Mouse (Mus musculus) intestine, embryonic 16.5 days (tissue): ENCODE data around the gene Mavs. TPM values are rescaled to one million over a fixed set of nuclear protein-coding genes. Genes with fewer than 3 reads are reported as not detected.

Experiments used
- ATAC-seq: fragments of 200-750 bp; cut with Nextera tagmentation; 2 replicates; pipeline ENCODE4 v1.8.0; 2017; ENCODE audit warnings: moderate TSS enrichment, moderate library complexity
- H3K27ac ChIP-seq: fragments of 300-500 bp; sonication (generic); 2 replicates; pipeline ENCODE4 v1.5.1; 2014; ENCODE audit warnings: mild to moderate bottlenecking, low read length
- H3K27me3 ChIP-seq: fragments of 300-500 bp; sonication (generic); replicated peaks from 2 replicates; pipeline ENCODE4 v1.6.1; 2014; ENCODE audit warnings: low read length, control low read depth, mixed read lengths; ENCODE audit not compliant: control insufficient read depth, insufficient read depth
- H3K36me3 ChIP-seq: fragments of 300-500 bp; sonication (generic); 2 replicates; pipeline ENCODE4 v1.6.1; 2014; ENCODE audit warnings: low read length, control low read depth; ENCODE audit not compliant: control insufficient read depth, insufficient read depth
- H3K4me1 ChIP-seq: fragments of 300-500 bp; sonication (generic); 2 replicates; pipeline ENCODE4 v1.6.1; 2014; ENCODE audit warnings: low read length, control low read depth, mixed read lengths; ENCODE audit not compliant: control insufficient read depth, insufficient read depth
- H3K4me2 ChIP-seq: fragments of 300-500 bp; sonication (generic); 2 replicates; pipeline ENCODE4 v1.6.1; 2014; ENCODE audit warnings: low read depth, low read length, control low read depth
- H3K4me3 ChIP-seq: fragments of 300-500 bp; sonication (generic); 2 replicates; pipeline ENCODE4 v1.5.1; 2014; ENCODE audit warnings: mild to moderate bottlenecking, low read length
- H3K9ac ChIP-seq: fragments of 300-500 bp; sonication (generic); 2 replicates; pipeline ENCODE4 v1.6.1; 2014; ENCODE audit warnings: low read depth, low read length
- H3K9me3 ChIP-seq: fragments of 300-500 bp; sonication (generic); 2 replicates; pipeline ENCODE4 v1.6.1; 2016; ENCODE audit warnings: low read length, control low read depth; ENCODE audit not compliant: control insufficient read depth
- WGBS: fragments of 180-500 bp; shearing (Covaris S2); extraction: QIAGEN DNeasy Blood & Tissue Kit; methylation state at CpG from one replicate; pipeline ENCODE4 v1.1.7; 2014; 5-methylcytosine and 5-hydroxymethylcytosine counted together
- polyA plus RNA-seq: library from polyadenylated mRNA; unstranded; fragments of >200 nt; fragmentation: Nextera tagmentation; extraction: Ambion mirVana; gene quantifications from 2 replicates; pipeline ENCODE4 v1.2.1, GENCODE M21; 2015

The Mavs gene
- polyA plus RNA-seq, 1 experiment from 2014 or later = 31.9 TPM

DNA sequence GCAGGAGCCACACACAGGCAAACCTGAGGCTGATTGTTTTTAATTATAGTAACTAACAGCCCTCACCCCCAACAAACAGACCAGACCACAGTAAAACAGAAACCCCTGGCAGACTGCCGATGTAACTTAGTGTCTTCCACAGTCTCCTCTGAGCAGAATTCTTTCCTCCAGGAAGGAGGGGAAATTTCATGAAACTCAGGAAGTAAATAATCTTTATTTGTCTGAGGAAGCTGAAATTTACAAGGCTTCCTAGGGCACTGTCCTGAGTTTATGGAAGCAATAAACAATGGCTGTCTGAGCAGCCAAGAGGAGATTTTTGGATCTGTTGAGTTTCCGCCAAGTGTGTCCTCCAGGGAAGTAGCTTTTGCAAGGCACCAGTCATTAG is 20.5 kb downstream of the Mavs start:
- Histone ChIP-seq H3K9me3 (no peaks in the 10 kb centered on the region), H3K9ac (no peak overlapping the region), H3K27ac (peak overlapping the region; percentile 76), H3K36me3 (no peaks in the 10 kb centered on the region; the same call in 1 of the 2 replicates), H3K4me2 (no peak overlapping the region; the same call in 1 of the 2 replicates), H3K4me3 (no peak overlapping the region), H3K27me3 (no peaks in the 10 kb centered on the region), H3K4me1 (peaks cover 9% of the 10 kb centered on the region)
- WGBS = 46% methylated on average over 2 of the region's 2 CpGs
- peak; percentile 54 for ATAC-seq

DNA sequence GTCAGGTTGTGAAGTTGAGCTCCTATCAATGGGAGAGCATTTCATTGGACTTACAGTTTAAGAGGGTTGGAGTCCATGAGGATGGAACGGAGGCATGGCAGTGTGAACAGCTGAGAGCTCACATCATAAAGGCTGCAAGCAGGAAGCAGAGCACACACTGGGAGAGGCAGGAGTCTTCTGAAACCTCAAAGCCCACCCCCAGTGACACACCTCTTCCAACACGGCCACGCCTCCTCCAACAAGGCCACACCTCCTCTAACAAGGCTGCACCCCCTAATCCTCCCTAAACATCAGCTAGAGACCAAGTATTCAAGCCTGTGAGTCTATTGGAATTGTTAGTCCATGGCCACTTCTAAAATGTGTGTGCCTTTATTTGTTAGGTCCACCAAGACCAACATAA is 21.9 kb downstream of the Mavs start:
- 71% methylated on average over 3 of the region's 3 CpGs for WGBS
- ATAC-seq = no peak
- Histone ChIP-seq H3K4me2 (no peak overlapping the region), H3K36me3 (no peaks in the 10 kb centered on the region), H3K4me1 (peaks cover 14% of the 10 kb centered on the region), H3K27me3 (no peaks in the 10 kb centered on the region), H3K9ac (no peak overlapping the region), H3K4me3 (no peak overlapping the region), H3K27ac (no peak overlapping the region), H3K9me3 (no peaks in the 10 kb centered on the region)

DNA sequence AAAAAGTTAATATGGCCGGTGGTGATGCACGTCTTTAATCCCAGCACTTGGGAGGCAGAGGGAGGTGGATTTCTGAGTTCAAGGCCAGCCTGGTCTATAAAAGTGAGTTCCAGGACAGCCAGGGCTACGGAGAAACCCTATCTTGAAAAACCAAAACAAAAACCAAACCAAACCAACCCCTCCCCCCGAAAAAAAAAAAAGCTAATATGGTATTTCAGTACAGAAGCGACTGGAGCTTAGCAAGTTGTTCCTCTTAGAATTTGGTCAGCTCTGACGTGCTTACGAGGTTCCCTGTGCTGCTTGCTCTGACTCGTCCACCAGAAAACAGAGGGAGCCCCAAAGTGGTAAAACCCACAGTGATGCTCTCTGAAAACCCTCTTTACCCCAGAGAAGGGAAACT is 24.8 kb downstream of the Mavs start:
- no peak for ATAC-seq
- Histone ChIP-seq H3K9ac (no peak overlapping the region), H3K36me3 (no peaks in the 10 kb centered on the region), H3K27me3 (no peaks in the 10 kb centered on the region), H3K4me1 (peaks cover 20% of the 10 kb centered on the region), H3K4me3 (no peak overlapping the region), H3K4me2 (no peak overlapping the region), H3K9me3 (no peaks in the 10 kb centered on the region), H3K27ac (no peak overlapping the region)
- WGBS = 77% methylated on average over 8 of the region's 8 CpGs

- no peaks in the 10 kb centered on the region for H3K36me3 ChIP-seq
- H3K27me3 ChIP-seq = no peaks in the 10 kb centered on the region
- peaks cover 30% of the 10 kb centered on the region for H3K4me1 ChIP-seq
- peak overlapping the region; percentile 13 for H3K4me2 ChIP-seq
- WGBS = 34% methylated on average over 9 of the region's 9 CpGs
- no peak overlapping the region for H3K4me3 ChIP-seq
- H3K9me3 ChIP-seq = no peaks in the 10 kb centered on the region
- peak overlapping the region; percentile 99; the same call in 1 of the 2 replicates for H3K27ac ChIP-seq
- ATAC-seq = 0 out of 2 replicates have a peak, but pooled peaks have one; percentile 2
- H3K9ac ChIP-seq = no peak overlapping the region
These were observed 26.9 kb downstream of the Mavs start for GRCm38 (mm10) chr2:131260544-131261307.

DNA sequence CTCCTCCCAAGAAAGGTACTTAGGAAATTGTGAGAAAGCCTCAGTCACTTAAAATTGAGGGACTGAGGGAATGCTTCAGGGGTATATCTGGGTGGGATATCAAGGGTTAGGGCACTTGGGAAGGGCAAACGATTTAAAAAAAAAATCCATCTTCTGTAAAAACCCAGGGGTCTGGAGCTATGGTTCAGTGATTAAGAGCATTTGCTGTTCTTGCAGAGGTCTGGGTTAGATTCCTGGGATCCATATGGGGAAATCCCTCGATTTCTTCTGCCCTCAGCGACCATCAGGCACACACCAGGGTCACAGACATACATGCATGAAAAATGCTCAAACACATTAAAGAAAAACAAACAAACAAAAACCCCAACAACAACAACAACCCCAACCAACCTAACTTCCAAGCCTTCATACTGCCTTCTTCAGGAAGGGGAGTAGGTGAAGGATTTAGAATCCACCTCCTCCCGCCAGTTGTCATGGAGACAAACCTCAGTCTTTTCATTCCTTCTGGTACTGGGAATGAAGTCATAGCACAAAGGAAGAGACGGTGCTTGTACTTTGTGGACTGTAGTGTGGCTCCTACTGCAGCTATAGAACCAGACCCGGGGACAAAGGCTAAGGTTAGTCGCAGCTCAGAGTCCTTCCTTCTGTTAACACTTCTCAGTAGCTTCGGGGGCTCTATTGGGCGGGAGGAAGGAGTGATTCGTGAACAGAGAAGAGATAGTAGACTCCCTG is 27.8 kb downstream of the Mavs start:
- H3K27ac ChIP-seq = peak overlapping the region; percentile 99
- 5% methylated on average over 10 of the region's 10 CpGs for WGBS
- H3K9ac ChIP-seq = peak overlapping the region; percentile 95
- H3K27me3 ChIP-seq = no peaks in the 10 kb centered on the region
- no peaks in the 10 kb centered on the region for H3K36me3 ChIP-seq
- H3K4me1 ChIP-seq = peaks cover 30% of the 10 kb centered on the region
- H3K4me2 ChIP-seq = peak overlapping the region; percentile 67
- H3K9me3 ChIP-seq = no peaks in the 10 kb centered on the region
- H3K4me3 ChIP-seq = peak overlapping the region; percentile 88
- peak; percentile 77 for ATAC-seq

DNA sequence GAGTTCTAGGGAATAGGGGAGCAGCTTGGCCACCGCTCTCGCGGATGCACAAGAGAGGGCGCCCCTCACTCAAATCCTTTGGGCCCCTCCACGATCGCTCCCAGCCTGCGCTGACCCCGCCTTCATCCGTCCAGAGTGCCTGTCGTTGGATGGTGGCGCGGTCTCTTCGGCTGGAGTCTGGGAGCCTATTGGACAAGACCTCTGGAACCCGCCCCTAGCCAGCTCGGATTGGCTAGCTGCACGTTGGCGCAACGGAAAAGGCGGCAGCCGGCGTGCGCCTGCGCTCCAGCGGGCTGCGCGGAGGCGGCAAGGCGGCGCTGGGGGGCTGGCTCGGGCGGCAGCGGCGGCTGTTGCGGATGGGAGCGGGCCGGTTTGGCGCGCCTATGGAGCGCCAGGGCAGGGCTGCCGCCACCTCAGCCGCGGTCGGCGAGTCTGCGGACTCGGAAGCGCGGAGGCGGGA is 28.4 kb downstream of the Mavs start, which contains the start of gene Pank2:
Gene Pank2 (plus strand): TSS at position 283 of the 460 bp plus-strand sequence.
- Histone ChIP-seq H3K9me3 (no peaks in the 10 kb centered on the region), H3K4me1 (peaks cover 30% of the 10 kb centered on the region), H3K27ac (peak within 1 kb of the TSS; percentile 99), H3K4me3 (peak within 1 kb of the TSS; percentile 88), H3K9ac (peak within 1 kb of the TSS; percentile 95), H3K27me3 (no peaks in the 10 kb centered on the region), H3K36me3 (no peaks in the 10 kb centered on the region), H3K4me2 (peak within 1 kb of the TSS; percentile 67)
- ATAC-seq = peak; percentile 99
- WGBS = under 1% methylated on average over 49 of the region's 49 CpGs

- peaks cover 30% of the 10 kb centered on the region for H3K4me1 ChIP-seq
- H3K9ac ChIP-seq = peak overlapping the region; percentile 95
- H3K36me3 ChIP-seq = no peaks in the 10 kb centered on the region
- H3K4me2 ChIP-seq = peak overlapping the region; percentile 67
- H3K27ac ChIP-seq = peak overlapping the region; percentile 99
- peak overlapping the region; percentile 88 for H3K4me3 ChIP-seq
- WGBS = under 1% methylated on average over 59 of the region's 59 CpGs
- ATAC-seq = peak; percentile 84
- H3K9me3 ChIP-seq = no peaks in the 10 kb centered on the region
- H3K27me3 ChIP-seq = no peaks in the 10 kb centered on the region
These were observed 29.1 kb downstream of the Mavs start for GRCm38 (mm10) chr2:131262680-131263670.

GRCm38 (mm10) chr2:131264027-131264426 is 30.2 kb downstream of the Mavs start:
- 62% methylated on average over 6 of the region's 6 CpGs for WGBS
- Histone ChIP-seq H3K36me3 (no peaks in the 10 kb centered on the region), H3K4me2 (peak overlapping the region; percentile 67), H3K9ac (no peak overlapping the region), H3K9me3 (no peaks in the 10 kb centered on the region), H3K27ac (no peak overlapping the region), H3K27me3 (no peaks in the 10 kb centered on the region), H3K4me3 (peak overlapping the region; percentile 88), H3K4me1 (peaks cover 30% of the 10 kb centered on the region)
- ATAC-seq = no peak
